Mouse (Mus musculus) kidney, postnatal 4 days (tissue): Measurements from ENCODE around the gene Btnl9.
"Not testable (repeated sequence)": the region's sequence is repeated elsewhere in the genome, so short reads cannot be mapped to it uniquely, and the experiment has no call there.

ENCODE experiments used
- DNase-seq, 2 experiments: peaks; one replicate each; pipeline ENCODE4 v3.0.0; 2021; ENCODE audit warnings: mixed read lengths in 2 of 2

Gene Btnl9

GRCm38 (mm10) chr11:49186955-49187488, at the start of gene Btnl9:
Btnl9 (minus strand) TSS chr11:49187159.
- peak in 1 of 2 experiments; percentile 5 for DNase-seq

GRCm38 (mm10) chr11:49235459-49236207, 48.7 kb upstream of the Btnl9 start:
- no peak for DNase-seq

GRCm38 (mm10) chr11:49232781-49233180, 45.8 kb upstream of the Btnl9 start:
- DNase-seq: no peak

GRCm38 (mm10) chr11:49224455-49224854, 37.5 kb upstream of the Btnl9 start:
- DNase-seq: no peak

- no peak for DNase-seq
Measured at GRCm38 (mm10) chr11:49219271-49219670, 32.3 kb upstream of the Btnl9 start.

GRCm38 (mm10) chr11:49213505-49213904, 26.5 kb upstream of the Btnl9 start:
- no peak for DNase-seq

- DNase-seq: no peak
Measured at GRCm38 (mm10) chr11:49212577-49212976, 25.6 kb upstream of the Btnl9 start.

GRCm38 (mm10) chr11:49207495-49207894, 20.5 kb upstream of the Btnl9 start:
- DNase-seq: no peak

- DNase-seq: no peak
Measured at GRCm38 (mm10) chr11:49205080-49205590, 18.2 kb upstream of the Btnl9 start.

GRCm38 (mm10) chr11:49203771-49204497, 17.0 kb upstream of the Btnl9 start:
- DNase-seq: peak in 1 of 2 experiments; percentile 51

GRCm38 (mm10) chr11:49203129-49203768, 16.3 kb upstream of the Btnl9 start, which contains the start of gene Zfp62:
Zfp62 (plus strand) TSS chr11:49203292.
- DNase-seq: peak; percentile 97 to 98

- peak; percentile 33 to 56 for DNase-seq
Measured at GRCm38 (mm10) chr11:49202523-49203061, 15.6 kb upstream of the Btnl9 start.

GRCm38 (mm10) chr11:49202071-49202470, 15.1 kb upstream of the Btnl9 start:
- DNase-seq: no peak

GRCm38 (mm10) chr11:49201142-49201541, 14.2 kb upstream of the Btnl9 start:
- DNase-seq: no peak

GRCm38 (mm10) chr11:49200666-49201065, 13.7 kb upstream of the Btnl9 start:
- no peak for DNase-seq

GRCm38 (mm10) chr11:49195819-49196322, 8.9 kb upstream of the Btnl9 start:
- DNase-seq: peak in 1 of 2 experiments; percentile 26

GRCm38 (mm10) chr11:49194771-49195170, 7.8 kb upstream of the Btnl9 start:
- DNase-seq: not testable (repeated sequence)

GRCm38 (mm10) chr11:49191083-49191482, 4.1 kb upstream of the Btnl9 start:
- DNase-seq: no peak

GRCm38 (mm10) chr11:49189737-49190136, 2.8 kb upstream of the Btnl9 start:
- peak; percentile 77 to 79 for DNase-seq

GRCm38 (mm10) chr11:49187701-49188100, 742 bp upstream of the Btnl9 start:
- no peak for DNase-seq

GRCm38 (mm10) chr11:49186452-49186851, 507 bp downstream of the Btnl9 start:
- DNase-seq: peak in 1 of 2 experiments; percentile 13

- DNase-seq: no peak
Measured at GRCm38 (mm10) chr11:49183172-49183571, 3.8 kb downstream of the Btnl9 start.
